Mouse (Mus musculus) cerebellum, postnatal 14 days (tissue): ENCODE measurements at regions not wholly inside any gene's neighbourhood (a gene's known extent, or its start where the extent isn't known, plus 50 kb on each side); places are given as distances from the start of the nearest gene placed in this dataset.

Experiments
- DNase-seq, 2 experiments: peaks; one replicate each; pipeline ENCODE4 v3.0.0; 2021; ENCODE audit warnings: mixed read lengths in 2 of 2

GRCm38 (mm10) chr7:133372695-133373094, 229.3 kb downstream of the Tex36 start:
- DNase-seq, result no peak

- DNase-seq, result no peak
These were observed 231.4 kb downstream of the Tex36 start for GRCm38 (mm10) chr7:133370542-133370941.

- no peak for DNase-seq
These were observed 237.4 kb downstream of the Tex36 start for GRCm38 (mm10) chr7:133364601-133365000.

- DNase-seq, result no peak
These were observed 204.6 kb upstream of the Ctbp2 start for GRCm38 (mm10) chr7:133328717-133329116.

- no peak for DNase-seq
These were observed 201.5 kb upstream of the Ctbp2 start for GRCm38 (mm10) chr7:133325548-133326190.

GRCm38 (mm10) chr7:133323955-133324354, 199.8 kb upstream of the Ctbp2 start:
- DNase-seq, result peak in 1 of 2 experiments; percentile 29

- no peak for DNase-seq
These were observed 193.4 kb upstream of the Ctbp2 start for GRCm38 (mm10) chr7:133317511-133317910.

- peak; percentile 83 to 88 for DNase-seq
These were observed 192.7 kb upstream of the Ctbp2 start for GRCm38 (mm10) chr7:133316701-133317475.

- no peak for DNase-seq
These were observed 191.3 kb upstream of the Ctbp2 start for GRCm38 (mm10) chr7:133315197-133316029.

- DNase-seq, result peak; percentile 37 to 51
These were observed 189.0 kb upstream of the Ctbp2 start for GRCm38 (mm10) chr7:133313115-133313514.

GRCm38 (mm10) chr7:133311116-133311801, 187.1 kb upstream of the Ctbp2 start:
- DNase-seq, result no peak

- DNase-seq, result peak in 1 of 2 experiments; percentile 38
These were observed 180.3 kb upstream of the Ctbp2 start for GRCm38 (mm10) chr7:133304461-133304860.

GRCm38 (mm10) chr7:133290471-133290870, 166.3 kb upstream of the Ctbp2 start:
- peak; percentile 39 to 51 for DNase-seq

- DNase-seq, result peak; percentile 54 to 81
These were observed 164.1 kb upstream of the Ctbp2 start for GRCm38 (mm10) chr7:133288236-133288635.

GRCm38 (mm10) chr7:133286836-133287235, 162.7 kb upstream of the Ctbp2 start:
- DNase-seq, result peak; percentile 88 to 95

GRCm38 (mm10) chr7:133286216-133286615, 162.1 kb upstream of the Ctbp2 start:
- DNase-seq, result peak; percentile 29 to 54

GRCm38 (mm10) chr7:133262161-133262560, 138.0 kb upstream of the Ctbp2 start:
- no peak for DNase-seq

GRCm38 (mm10) chr7:133259143-133259542, 135.0 kb upstream of the Ctbp2 start:
- DNase-seq, result no peak

GRCm38 (mm10) chr7:133256831-133257230, 132.7 kb upstream of the Ctbp2 start:
- peak; percentile 48 to 59 for DNase-seq

GRCm38 (mm10) chr7:133244601-133245000, 120.4 kb upstream of the Ctbp2 start:
- DNase-seq, result peak in 1 of 2 experiments; percentile 19

GRCm38 (mm10) chr7:133234326-133234725, 110.2 kb upstream of the Ctbp2 start:
- DNase-seq, result no peak

- no peak for DNase-seq
These were observed 108.8 kb upstream of the Ctbp2 start for GRCm38 (mm10) chr7:133232889-133233441.
